Mouse (Mus musculus): ENCODE measurements around the gene Smpd3.

- no peak for TF ChIP-seq POLR2A (IDR thresholded peaks at IDR 0.05; ENCODE audit: borderline replicate concordance, extremely low read depth, insufficient read depth, insufficient read length, poor library complexity, severe bottlenecking)
- no peak for TF ChIP-seq CTCF (IDR thresholded peaks at IDR 0.05; ENCODE audit: borderline replicate concordance, extremely low read depth, insufficient read depth, insufficient read length)
Observed at GRCm38 (mm10) chr8:106305301-106305700, 32.5 kb downstream of the Smpd3 start.

Data from brain, embryonic 14.5 days (tissue).